Mouse (Mus musculus) heart, adult 2 months (tissue): ENCODE results near the gene Dnajc5g. TPM values are rescaled to one million over a fixed set of nuclear protein-coding genes. Genes with fewer than 3 reads are reported as not detected.

Source experiments
- DNase-seq, 2 experiments: peaks; one replicate each; pipeline ENCODE4 v3.0.0; 2021
- H3K27ac ChIP-seq: fragments of 200-600 bp; 2 replicates; pipeline ENCODE4 v1.8.1; 2022
- H3K27me3 ChIP-seq: fragments of 200-500 bp; 2 replicates; pipeline ENCODE4 v1.6.1; 2012; ENCODE audit warnings: mild to moderate bottlenecking, low read length, inconsistent platforms, mixed read lengths; ENCODE audit not compliant: control insufficient read depth, insufficient read depth
- H3K36me3 ChIP-seq: fragments of 200-500 bp; 2 replicates; pipeline ENCODE4 v1.6.1; 2012; ENCODE audit warnings: low read length, inconsistent platforms; ENCODE audit not compliant: control insufficient read depth, insufficient read depth
- H3K4me1 ChIP-seq: fragments of 200-500 bp; 2 replicates; pipeline ENCODE4 v1.6.1; 2011; ENCODE audit warnings: low read length; ENCODE audit not compliant: control insufficient read depth, insufficient read depth
- H3K4me3 ChIP-seq: fragments of 200-600 bp; 2 replicates; pipeline ENCODE4 v1.8.1; 2022
- H3K79me2 ChIP-seq: fragments of 200-500 bp; replicated peaks from 2 replicates; pipeline ENCODE4 v1.6.1; 2012; ENCODE audit warnings: mild to moderate bottlenecking, inconsistent platforms, low read length, moderate library complexity, mixed read lengths; ENCODE audit not compliant: control insufficient read depth, insufficient read depth
- H3K9ac ChIP-seq: fragments of 200-500 bp; 2 replicates; pipeline ENCODE4 v1.6.1; 2012; ENCODE audit warnings: low read depth, mild to moderate bottlenecking, control low read depth, inconsistent platforms, low read length, mixed read lengths
- CTCF ChIP-seq: fragments of 200-600 bp; IDR thresholded peaks from 2 replicates; pipeline ENCODE4 v1.8.1; 2022; ENCODE audit warnings: antibody characterized with exemption, mild to moderate bottlenecking, moderate library complexity
- EP300 ChIP-seq: fragments of 200-500 bp; IDR thresholded peaks from 2 replicates; pipeline ENCODE4 v1.6.1; 2011; ENCODE audit warnings: low read depth, low read length, control low read depth; ENCODE audit not compliant: insufficient read depth
- POLR2A ChIP-seq: fragments of 200-500 bp; IDR thresholded peaks from 2 replicates; pipeline ENCODE4 v1.6.1; 2011; ENCODE audit warnings: mild to moderate bottlenecking, low read depth, low read length, control low read depth; ENCODE audit not compliant: insufficient read depth
- WGBS: fragments of 180-500 bp; shearing (Covaris S2); methylation state at CpG from one replicate; pipeline ENCODE4 v1.1.7; 2018; 5-methylcytosine and 5-hydroxymethylcytosine counted together
- intact Hi-C: fragments of 180-260 bp; cut with DNase I; formaldehyde crosslinking; loops from one replicate; pipeline ENCODE4 v1.15.1; 2025
- long read RNA-seq: library from polyadenylated mRNA; stranded (forward); transcript quantifications from one replicate; pipeline ENCODE4 v2.0.0, GENCODE M21; 2021
- polyA plus RNA-seq: library from polyadenylated mRNA; depleted of rRNA; stranded (reverse); fragments of >200 nt; gene quantifications from 2 replicates; pipeline ENCODE4 v1.2.3, GENCODE M21; 2012; rRNA removed
- total RNA-seq, 2 experiments: library from RNA; stranded (reverse); gene quantifications; 2 replicates each; pipeline ENCODE4 v1.2.3; 2021

Dnajc5g gene
- total RNA-seq (not detected), polyA plus RNA-seq (not detected in 2 replicates)
- long read RNA-seq, result 0 reads

- Histone ChIP-seq H3K36me3 (no peaks in the 10 kb centered on the region), H3K79me2 (no peaks in the 10 kb centered on the region), H3K27me3 (no peaks in the 10 kb centered on the region), H3K27ac (no peak within 1 kb of the TSS), H3K4me1 (no peaks in the 10 kb centered on the region), H3K4me3 (no peak within 1 kb of the TSS), H3K9ac (no peak within 1 kb of the TSS)
- TF ChIP-seq CTCF (no peak), EP300 (no peak), POLR2A (no peak)
- WGBS, result 76% methylated on average over 9 of the region's 9 CpGs
- no peak for DNase-seq
- intact Hi-C loops, result loop anchor here (5.0 to 10.0 kb wide), 2 partner anchors 54 to 301 kb away; partner anchors contain the start of gene Cad
Measured at GRCm38 (mm10) chr5:31105814-31106335, at the start of gene Dnajc5g. Dnajc5g (plus strand) TSS chr5:31106285.

DNA sequence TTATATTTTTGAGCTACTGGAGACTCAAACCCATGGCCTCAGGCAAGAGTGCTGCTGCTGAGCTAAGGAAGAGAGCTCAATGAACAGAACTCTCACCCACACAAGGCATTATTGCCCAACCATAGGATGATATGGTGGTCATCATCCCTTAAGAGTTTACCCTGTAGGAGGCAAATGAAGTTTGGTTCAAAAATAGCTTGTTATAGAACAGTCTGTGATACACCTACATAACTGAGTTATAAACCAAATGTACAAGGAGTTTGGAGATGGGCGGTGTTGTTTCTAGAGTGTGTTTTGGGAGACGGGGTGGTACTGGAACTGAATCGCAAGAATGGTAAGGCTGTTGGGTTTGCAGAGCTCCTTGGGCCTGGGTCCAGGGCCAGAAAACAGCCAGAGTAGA is 36.3 kb upstream of the Dnajc5g start:
- Histone ChIP-seq H3K27me3 (no peaks in the 10 kb centered on the region), H3K36me3 (no peaks in the 10 kb centered on the region), H3K79me2 (no peaks in the 10 kb centered on the region), H3K4me1 (no peaks in the 10 kb centered on the region), H3K9ac (no peak overlapping the region), H3K4me3 (no peak overlapping the region), H3K27ac (no peak overlapping the region)
- DNase-seq, result no peak
- WGBS, result 99% methylated on average over 3 of the region's 3 CpGs
- TF ChIP-seq CTCF, result no peak
- TF ChIP-seq EP300, result no peak
- TF ChIP-seq POLR2A, result no peak
- intact Hi-C loops, result no loop called here

DNA sequence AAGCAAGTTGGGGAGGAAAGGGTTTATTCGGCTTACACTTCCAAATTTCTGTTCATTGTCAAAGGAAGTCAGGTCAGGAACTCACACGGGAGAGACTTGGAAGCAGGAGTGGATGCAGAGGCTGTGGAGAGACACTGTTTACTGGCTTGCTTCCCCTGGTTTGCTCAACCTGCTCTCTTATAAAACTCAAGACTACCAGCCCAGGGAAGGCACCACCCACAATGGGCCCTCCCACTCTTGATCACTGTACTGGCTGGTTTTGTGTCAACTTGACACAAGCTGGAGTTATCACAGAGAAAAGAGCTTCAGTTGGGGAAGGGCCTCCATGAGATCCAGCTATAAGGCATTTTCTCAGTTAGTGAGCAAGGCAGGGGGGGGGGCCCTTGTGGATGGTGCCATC is 35.0 kb upstream of the Dnajc5g start:
- no peaks in the 10 kb centered on the region for H3K27me3 ChIP-seq
- H3K36me3 ChIP-seq, result no peaks in the 10 kb centered on the region
- TF ChIP-seq EP300 (no peak), CTCF (no peak), POLR2A (no peak)
- H3K4me1 ChIP-seq, result no peaks in the 10 kb centered on the region
- WGBS, result 59% methylated on average over 2 of the region's 2 CpGs
- intact Hi-C loops, result no loop called here
- H3K4me3 ChIP-seq, result no peak overlapping the region
- H3K79me2 ChIP-seq, result no peaks in the 10 kb centered on the region
- H3K9ac ChIP-seq, result no peak overlapping the region
- DNase-seq, result no peak
- no peak overlapping the region for H3K27ac ChIP-seq

DNA sequence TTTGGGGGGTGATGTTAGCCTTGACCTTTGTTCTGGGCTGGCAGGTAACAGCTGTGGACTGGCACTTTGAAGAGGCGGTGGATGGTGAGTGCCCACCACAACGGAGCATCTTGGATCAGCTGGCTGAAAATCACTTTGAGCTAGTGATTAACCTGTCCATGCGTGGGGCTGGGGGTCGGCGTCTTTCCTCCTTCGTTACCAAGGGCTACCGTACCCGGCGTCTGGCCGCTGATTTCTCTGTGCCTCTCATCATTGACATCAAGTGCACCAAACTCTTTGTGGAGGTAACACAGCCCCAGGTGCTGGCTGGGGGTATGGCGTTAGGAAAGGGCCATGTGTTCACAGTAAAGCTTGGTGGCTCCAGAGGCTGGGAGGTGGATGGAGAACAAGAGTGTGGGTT is 34.3 kb upstream of the Dnajc5g start:
- no peak overlapping the region for H3K4me3 ChIP-seq
- no peaks in the 10 kb centered on the region for H3K4me1 ChIP-seq
- DNase-seq, result no peak
- 94% methylated on average over 11 of the region's 11 CpGs for WGBS
- TF ChIP-seq EP300 (no peak), POLR2A (no peak), CTCF (no peak)
- no peaks in the 10 kb centered on the region for H3K27me3 ChIP-seq
- no peak overlapping the region for H3K9ac ChIP-seq
- H3K27ac ChIP-seq, result no peak overlapping the region
- no peaks in the 10 kb centered on the region for H3K79me2 ChIP-seq
- H3K36me3 ChIP-seq, result no peaks in the 10 kb centered on the region
- intact Hi-C loops, result no loop called here

DNA sequence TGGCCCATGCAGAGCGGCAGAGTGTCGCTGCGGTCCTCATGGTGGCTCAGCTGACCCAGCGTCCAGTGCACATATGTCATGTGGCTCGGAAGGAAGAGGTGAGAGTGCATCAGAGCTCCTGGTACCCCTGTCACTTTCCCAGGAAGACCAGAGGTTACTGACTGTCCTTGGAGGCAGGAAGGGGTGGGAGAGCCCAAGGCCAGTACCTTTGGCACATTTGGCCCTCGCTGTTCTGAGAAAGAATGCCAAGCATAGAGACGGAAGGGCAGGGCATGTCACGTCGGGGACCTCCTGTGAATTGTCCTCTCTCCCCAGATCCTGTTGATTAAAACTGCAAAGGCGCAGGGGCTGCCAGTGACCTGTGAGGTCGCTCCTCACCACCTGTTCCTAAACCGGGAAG is 32.9 kb upstream of the Dnajc5g start:
- Histone ChIP-seq H3K36me3 (no peaks in the 10 kb centered on the region), H3K27ac (no peak overlapping the region)
- WGBS, result 75% methylated on average over 12 of the region's 12 CpGs

GRCm38 (mm10) chr5:31076346-31076745 is 29.7 kb upstream of the Dnajc5g start:
- WGBS, result 78% methylated on average over 13 of the region's 13 CpGs
- TF ChIP-seq POLR2A (no peak), EP300 (no peak), CTCF (no peak)
- Histone ChIP-seq H3K27me3 (no peaks in the 10 kb centered on the region), H3K4me3 (no peak overlapping the region), H3K27ac (no peak overlapping the region), H3K4me1 (no peaks in the 10 kb centered on the region), H3K36me3 (no peaks in the 10 kb centered on the region), H3K79me2 (no peaks in the 10 kb centered on the region), H3K9ac (no peak overlapping the region)
- intact Hi-C loops, result no loop called here
- DNase-seq, result no peak

More for the DNA sequence above, 32.9 kb upstream of the Dnajc5g start:
- H3K4me1 ChIP-seq, result no peaks in the 10 kb centered on the region
- no peaks in the 10 kb centered on the region for H3K27me3 ChIP-seq
- no peak overlapping the region for H3K9ac ChIP-seq
- no peaks in the 10 kb centered on the region for H3K79me2 ChIP-seq
- no peak for DNase-seq
- intact Hi-C loops, result no loop called here
- no peak for TF ChIP-seq EP300
- TF ChIP-seq POLR2A, result no peak
- H3K4me3 ChIP-seq, result no peak overlapping the region
